Mouse (Mus musculus) midbrain, embryonic 14.5 days (tissue): ENCODE measurements at regions not wholly inside any gene's neighbourhood (a gene's known extent, or its start where the extent isn't known, plus 50 kb on each side); places are given as distances from the start of the nearest gene placed in this dataset.
"Not testable (repeated sequence)": the region's sequence is repeated elsewhere in the genome, so short reads cannot be mapped to it uniquely, and the experiment has no call there.

Source experiments
- ATAC-seq: fragments of 200-750 bp; cut with Nextera tagmentation; 2 replicates; pipeline ENCODE4 v1.8.0; 2017; ENCODE audit warnings: moderate number of reproducible peaks, moderate library complexity; ENCODE audit not compliant: low FRiP score, low TSS enrichment
- DNase-seq: peaks from one replicate; pipeline ENCODE4 v3.0.0-alpha.2; 2015
- H3K27ac ChIP-seq: fragments of 300-500 bp; sonication (generic); replicated peaks from 2 replicates; pipeline ENCODE4 v1.5.1; 2014; ENCODE audit warnings: mild to moderate bottlenecking, low read depth, low read length, moderate library complexity
- H3K27me3 ChIP-seq: fragments of 300-500 bp; sonication (generic); 2 replicates; pipeline ENCODE4 v1.6.1; 2014; ENCODE audit warnings: low read length, control low read depth, mixed read lengths; ENCODE audit not compliant: control insufficient read depth, insufficient read depth
- H3K36me3 ChIP-seq: fragments of 300-500 bp; sonication (generic); 2 replicates; pipeline ENCODE4 v1.6.1; 2014; ENCODE audit warnings: low read length, control low read depth; ENCODE audit not compliant: control insufficient read depth, insufficient read depth
- H3K4me1 ChIP-seq: fragments of 300-500 bp; sonication (generic); 2 replicates; pipeline ENCODE4 v1.6.1; 2014; ENCODE audit warnings: mild to moderate bottlenecking, antibody characterized with exemption, low read length, control low read depth; ENCODE audit not compliant: control insufficient read depth, insufficient read depth
- H3K4me2 ChIP-seq: fragments of 300-500 bp; sonication (generic); 2 replicates; pipeline ENCODE4 v1.6.1; 2014; ENCODE audit warnings: mild to moderate bottlenecking, low read length, moderate library complexity
- H3K4me3 ChIP-seq: fragments of 300-500 bp; sonication (generic); replicated peaks from 2 replicates; pipeline ENCODE4 v1.5.1; 2014; ENCODE audit warnings: low read depth, low read length
- H3K9ac ChIP-seq: fragments of 300-500 bp; sonication (generic); replicated peaks from 2 replicates; pipeline ENCODE4 v1.6.1; 2014; ENCODE audit warnings: mild to moderate bottlenecking, low read length, moderate library complexity
- H3K9me3 ChIP-seq: fragments of 300-500 bp; sonication (generic); 2 replicates; pipeline ENCODE4 v1.6.1; 2016; ENCODE audit warnings: low read length, control low read depth, mixed read lengths; ENCODE audit not compliant: control insufficient read depth
- WGBS: fragments of 180-500 bp; shearing (Covaris S2); extraction: QIAGEN DNeasy Blood & Tissue Kit; methylation state at CpG from one replicate; pipeline ENCODE4 v1.1.7; 2014; 5-methylcytosine and 5-hydroxymethylcytosine counted together

DNA sequence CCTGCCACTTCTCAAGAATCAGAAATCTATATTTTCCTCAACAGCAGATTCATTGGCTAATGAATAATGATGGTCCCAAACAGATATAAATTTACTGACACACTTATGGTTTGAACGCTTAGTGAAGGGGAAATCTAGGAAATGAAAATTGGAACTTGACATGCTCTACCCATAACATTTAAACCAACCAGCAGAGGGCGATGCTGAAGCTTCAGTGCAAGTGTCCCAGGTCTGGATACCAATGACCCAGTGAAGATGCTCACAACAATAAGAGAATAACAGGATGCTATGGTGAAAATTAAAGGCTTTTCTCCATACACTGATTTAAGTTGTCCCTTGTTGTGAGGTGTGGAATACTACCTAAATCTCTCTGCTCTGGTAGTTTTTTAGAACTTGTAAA is 236.0 kb upstream of the Rorb start:
- DNase-seq (peak; percentile 20), ATAC-seq (no peak)
- H3K4me1 ChIP-seq = peaks cover 8% of the 10 kb centered on the region; the same call in 1 of the 2 replicates
- no peak overlapping the region for H3K4me3 ChIP-seq
- no peaks in the 10 kb centered on the region for H3K27me3 ChIP-seq
- no peak overlapping the region for H3K27ac ChIP-seq
- H3K9ac ChIP-seq = no peak overlapping the region
- H3K4me2 ChIP-seq = no peak overlapping the region
- H3K36me3 ChIP-seq = no peaks in the 10 kb centered on the region
- WGBS = 47% methylated on average over 2 of the region's 2 CpGs
- H3K9me3 ChIP-seq = no peaks in the 10 kb centered on the region

DNA sequence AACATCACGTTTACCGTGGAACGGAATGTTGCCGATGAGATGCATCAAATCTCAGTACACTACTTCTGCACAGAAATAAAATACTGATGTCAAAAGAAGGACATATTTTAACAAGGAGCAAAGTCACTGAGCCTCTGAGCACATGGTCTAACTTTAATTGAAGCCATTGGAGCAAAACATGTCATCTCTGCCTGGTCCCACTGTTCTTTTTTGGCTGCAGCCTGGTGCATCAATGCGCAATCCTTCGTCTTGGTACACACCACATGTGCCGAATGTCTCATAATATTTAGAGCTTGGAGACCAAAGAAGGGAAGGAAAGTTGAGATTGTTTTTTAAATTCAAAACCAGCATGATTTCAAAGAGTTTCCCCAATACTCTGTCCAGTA is 233.4 kb upstream of the Rorb start:
- Histone ChIP-seq H3K4me3 (no peak overlapping the region), H3K9me3 (no peaks in the 10 kb centered on the region), H3K4me1 (peaks cover 8% of the 10 kb centered on the region; the same call in 1 of the 2 replicates), H3K27me3 (no peaks in the 10 kb centered on the region), H3K36me3 (no peaks in the 10 kb centered on the region), H3K4me2 (peak overlapping the region; percentile 31), H3K27ac (no peak overlapping the region), H3K9ac (no peak overlapping the region)
- ATAC-seq = peak; percentile 41; the same call in 1 of the 2 replicates
- WGBS = 46% methylated on average over 7 of the region's 7 CpGs
- DNase-seq = no peak

DNA sequence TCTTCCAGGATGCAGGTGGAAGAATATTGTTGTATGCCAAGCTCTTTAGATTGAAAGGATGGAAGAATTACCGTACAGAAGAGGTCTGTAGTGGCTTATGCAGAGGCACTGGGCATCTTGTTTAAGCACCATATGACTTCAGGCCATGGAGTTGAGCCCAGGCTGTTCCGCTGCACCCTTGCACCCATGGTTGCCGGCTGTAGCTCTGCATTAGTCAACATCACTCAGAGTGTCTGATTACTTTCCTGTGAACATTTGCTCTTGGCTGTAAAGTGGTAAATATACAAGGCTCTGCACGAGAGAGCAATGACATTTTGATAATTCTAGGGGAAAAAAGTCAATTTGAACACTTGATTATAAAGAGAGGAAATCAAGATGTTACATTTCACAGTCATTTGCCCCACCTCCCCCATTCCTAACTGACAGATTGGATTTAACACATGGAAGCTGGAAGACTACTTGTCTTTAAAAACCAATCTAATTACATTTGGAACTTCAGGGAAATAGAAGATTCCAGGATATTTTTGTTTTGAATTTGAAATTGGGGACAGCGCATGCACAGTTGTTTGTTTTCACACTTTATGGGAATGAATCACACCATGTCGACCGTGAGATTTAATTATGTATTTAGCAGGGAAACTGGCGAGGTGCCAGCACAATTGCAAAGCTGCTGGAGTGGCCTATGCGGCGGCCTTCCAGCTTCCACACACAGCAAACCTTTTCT is 232.9 kb upstream of the Rorb start:
- no peaks in the 10 kb centered on the region for H3K36me3 ChIP-seq
- H3K4me1 ChIP-seq = peaks cover 8% of the 10 kb centered on the region; the same call in 1 of the 2 replicates
- ATAC-seq (peak; percentile 83), DNase-seq (peak; percentile 87)
- 26% methylated on average over 10 of the region's 10 CpGs for WGBS
- H3K9ac ChIP-seq = no peak overlapping the region
- H3K4me2 ChIP-seq = peak overlapping the region; percentile 31
- no peak overlapping the region for H3K27ac ChIP-seq
- H3K4me3 ChIP-seq = no peak overlapping the region
- no peaks in the 10 kb centered on the region for H3K27me3 ChIP-seq
- H3K9me3 ChIP-seq = no peaks in the 10 kb centered on the region

DNA sequence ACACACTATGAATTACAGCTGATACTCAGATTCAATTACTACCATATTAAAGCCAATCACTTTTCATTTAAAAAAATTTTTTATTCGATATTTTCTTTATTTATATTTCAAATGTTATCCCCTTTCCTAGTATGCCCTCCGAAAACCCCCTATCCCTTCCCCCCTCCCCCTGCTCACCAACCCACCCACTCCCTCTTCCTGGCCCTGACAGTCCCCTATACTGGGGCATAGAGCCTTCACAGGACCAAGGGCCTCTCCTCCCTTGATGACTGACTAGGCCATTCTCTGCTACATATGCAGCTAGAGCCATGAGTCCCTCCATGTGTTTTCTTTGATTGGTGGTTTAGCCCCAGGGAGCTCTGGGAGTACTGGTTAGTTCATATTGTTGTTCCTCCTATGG is 196.1 kb upstream of the Rorb start:
- not testable (repeated sequence) for H3K9ac ChIP-seq, H3K36me3 ChIP-seq, H3K4me1 ChIP-seq, DNase-seq, H3K4me3 ChIP-seq, H3K9me3 ChIP-seq, H3K27ac ChIP-seq, H3K4me2 ChIP-seq, H3K27me3 ChIP-seq
- WGBS = 67% methylated on average over 2 of the region's 2 CpGs
- ATAC-seq = 0 out of 2 replicates have a peak, but pooled peaks have one; percentile 40

DNA sequence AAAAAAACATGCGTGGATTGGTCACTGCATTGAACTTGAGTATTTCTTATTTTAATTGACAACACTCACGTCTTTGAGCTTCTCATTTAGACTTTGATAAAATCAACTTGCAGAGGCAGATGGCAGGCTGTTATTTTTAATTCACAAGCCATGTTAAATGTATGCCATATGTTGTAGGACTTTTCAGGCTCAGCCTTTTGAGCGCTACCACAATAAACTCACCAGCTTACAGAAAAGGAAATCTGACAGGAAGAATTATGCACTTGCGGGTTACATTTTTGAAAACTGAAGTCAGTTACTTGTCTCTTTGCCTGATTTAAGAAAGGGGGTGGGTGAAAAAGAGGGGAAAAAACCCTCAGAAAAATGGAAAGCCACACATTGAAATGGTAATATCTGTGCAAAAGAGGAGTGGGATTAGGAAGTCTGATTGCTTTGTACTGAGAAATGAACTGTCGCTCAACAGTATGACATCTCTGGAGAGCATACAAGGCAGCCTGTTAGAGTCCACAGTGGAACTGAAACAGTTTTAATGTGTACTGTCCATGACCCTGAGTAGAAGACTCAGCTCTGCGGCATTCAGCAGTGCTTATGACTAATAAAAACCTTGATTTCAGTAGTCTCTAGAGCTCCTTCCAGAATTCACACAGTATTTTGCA is 195.6 kb upstream of the Rorb start:
- Histone ChIP-seq H3K4me1 (peaks cover 4% of the 10 kb centered on the region; the same call in 1 of the 2 replicates), H3K9me3 (no peaks in the 10 kb centered on the region), H3K4me2 (no peak overlapping the region), H3K9ac (no peak overlapping the region), H3K4me3 (no peak overlapping the region), H3K27ac (no peak overlapping the region), H3K27me3 (no peaks in the 10 kb centered on the region), H3K36me3 (no peaks in the 10 kb centered on the region)
- ATAC-seq (peak; percentile 83; the same call in 1 of the 2 replicates), DNase-seq (peak; percentile 40)
- 27% methylated on average over 6 of the region's 6 CpGs for WGBS

DNA sequence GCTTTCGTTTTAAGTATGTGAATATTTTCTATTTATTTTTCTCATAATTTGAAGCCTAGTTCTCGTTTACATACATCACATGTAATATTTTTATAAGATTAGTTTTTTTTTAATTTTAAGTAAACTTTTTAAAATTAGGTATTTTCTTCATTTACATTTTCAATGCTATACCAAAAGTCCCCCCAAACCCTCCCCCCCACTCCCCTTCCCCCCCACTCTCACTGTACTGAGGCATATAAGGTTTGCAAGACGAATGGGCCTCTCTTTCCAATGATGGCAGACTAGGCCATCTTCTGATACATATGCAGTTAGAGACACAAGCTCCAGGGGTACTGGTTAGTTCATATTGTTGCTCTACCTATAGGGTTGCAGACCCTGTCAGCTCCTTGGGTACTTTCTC is 174.9 kb upstream of the Rorb start:
- not testable (repeated sequence) for H3K4me1 ChIP-seq, DNase-seq, H3K9ac ChIP-seq, H3K27ac ChIP-seq, H3K4me3 ChIP-seq, H3K27me3 ChIP-seq, H3K4me2 ChIP-seq, H3K9me3 ChIP-seq, H3K36me3 ChIP-seq
- WGBS = 94% methylated on average over 3 of the region's 3 CpGs
- ATAC-seq = peak; percentile 50; the same call in 1 of the 2 replicates

DNA sequence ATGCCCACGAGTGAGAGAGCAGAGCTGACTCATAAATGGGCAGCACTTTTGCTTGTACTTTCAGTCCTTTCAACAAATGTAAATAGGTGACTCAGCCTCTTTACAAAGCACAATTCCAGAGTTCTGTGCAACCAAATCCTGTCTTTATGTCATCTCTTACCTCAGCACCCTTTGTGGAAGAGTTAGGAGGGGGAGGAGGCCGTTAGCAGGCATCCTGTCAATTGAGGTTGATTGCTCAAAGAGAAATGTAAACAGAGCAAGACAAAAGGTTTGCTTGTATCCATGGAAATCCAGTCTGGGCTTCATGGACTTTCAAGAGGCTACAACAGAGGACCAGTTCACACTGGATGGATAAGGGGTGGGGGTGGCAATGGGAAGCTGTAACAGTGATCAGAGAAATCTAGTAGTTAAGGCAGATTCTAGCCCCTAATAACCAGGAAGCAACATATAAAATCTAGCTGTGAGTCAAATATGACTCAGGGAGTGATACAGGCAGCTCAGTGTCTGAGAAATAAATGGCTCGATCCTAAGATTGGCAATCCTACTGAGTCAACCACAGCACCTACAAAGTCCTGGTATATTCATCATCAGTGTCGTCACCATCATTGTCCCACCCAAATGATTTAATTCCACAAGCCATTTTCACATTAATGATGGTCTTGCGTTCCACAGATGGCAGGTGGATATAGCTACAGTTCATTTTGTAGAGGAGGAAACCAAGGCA is 136.0 kb upstream of the Rorb start:
- ATAC-seq = peak; percentile 63; the same call in 1 of the 2 replicates
- no peaks in the 10 kb centered on the region for H3K4me1 ChIP-seq
- no peaks in the 10 kb centered on the region for H3K36me3 ChIP-seq
- H3K9me3 ChIP-seq = no peaks in the 10 kb centered on the region
- H3K4me2 ChIP-seq = no peak overlapping the region
- H3K9ac ChIP-seq = no peak overlapping the region
- DNase-seq = peak; percentile 23
- no peaks in the 10 kb centered on the region for H3K27me3 ChIP-seq
- 54% methylated on average over 5 of the region's 5 CpGs for whole genome bisulfite sequencing
- no peak overlapping the region for H3K27ac ChIP-seq
- no peak overlapping the region for H3K4me3 ChIP-seq

DNA sequence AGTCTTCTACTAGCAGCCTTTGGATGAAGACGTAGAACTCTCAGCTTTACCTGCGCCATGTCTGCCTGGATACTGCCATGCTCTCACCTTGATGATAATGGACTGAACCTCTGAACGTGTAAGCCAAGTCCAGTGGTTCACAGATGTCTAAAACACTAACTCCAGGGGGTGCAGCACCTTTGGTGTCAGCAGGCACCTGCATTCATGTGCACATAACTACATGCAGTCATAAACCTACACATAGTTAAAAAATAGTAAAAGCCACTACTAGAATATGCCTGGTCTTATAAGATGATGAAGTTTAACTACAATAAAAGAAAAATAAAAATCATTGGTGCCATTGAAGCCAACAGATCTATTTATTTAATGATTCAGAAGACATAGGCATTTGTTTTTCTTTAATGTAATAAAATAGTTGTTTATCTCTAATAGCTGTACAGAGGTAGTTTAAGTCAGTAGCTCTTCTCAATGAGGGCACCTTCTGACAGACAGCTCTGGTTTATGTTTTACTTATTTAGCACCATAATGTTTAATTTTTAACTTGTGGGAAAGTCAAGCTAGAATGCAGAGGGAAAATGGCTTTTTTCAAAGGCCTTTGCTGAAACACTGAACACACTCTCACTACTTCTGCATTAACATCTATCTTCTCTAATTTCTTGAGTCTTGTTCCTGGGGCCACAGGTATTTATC is 118.5 kb upstream of the Rorb start:
- WGBS = 89% methylated on average over 3 of the region's 3 CpGs
- no peaks in the 10 kb centered on the region for H3K27me3 ChIP-seq
- no peak overlapping the region for H3K4me2 ChIP-seq
- H3K9me3 ChIP-seq = no peaks in the 10 kb centered on the region
- H3K36me3 ChIP-seq = no peaks in the 10 kb centered on the region
- H3K9ac ChIP-seq = no peak overlapping the region
- no peaks in the 10 kb centered on the region for H3K4me1 ChIP-seq
- H3K27ac ChIP-seq = no peak overlapping the region
- DNase-seq (no peak), ATAC-seq (no peak)
- no peak overlapping the region for H3K4me3 ChIP-seq
